Mouse (Mus musculus) kidney, embryonic 14.5 days (tissue): ENCODE measurements around the gene Vpreb3. TPM values are rescaled to one million over a fixed set of nuclear protein-coding genes. Genes with fewer than 3 reads are reported as not detected.

Experiments used
- ATAC-seq: fragments of 200-750 bp; cut with Nextera tagmentation; 2 replicates; pipeline ENCODE4 v1.8.0; 2017; ENCODE audit warnings: moderate number of reproducible peaks, mild to moderate bottlenecking, moderate TSS enrichment, moderate library complexity; ENCODE audit not compliant: low FRiP score, low TSS enrichment
- H3K27ac ChIP-seq: fragments of 300-500 bp; sonication (generic); 2 replicates; pipeline ENCODE4 v1.5.1; 2014; ENCODE audit warnings: low read depth, mild to moderate bottlenecking, low read length, moderate library complexity, mixed read lengths
- H3K27me3 ChIP-seq: fragments of 300-500 bp; sonication (generic); 2 replicates; pipeline ENCODE4 v1.6.1; 2014; ENCODE audit warnings: mild to moderate bottlenecking, low read length; ENCODE audit not compliant: control insufficient read depth, insufficient read depth
- H3K36me3 ChIP-seq: fragments of 300-500 bp; sonication (generic); 2 replicates; pipeline ENCODE4 v1.6.1; 2014; ENCODE audit warnings: low read length, mixed read lengths; ENCODE audit not compliant: control insufficient read depth, insufficient read depth
- H3K4me1 ChIP-seq: fragments of 300-500 bp; sonication (generic); 2 replicates; pipeline ENCODE4 v1.6.1; 2014; ENCODE audit warnings: low read length, mixed read lengths; ENCODE audit not compliant: control insufficient read depth, insufficient read depth
- H3K4me2 ChIP-seq: fragments of 300-500 bp; sonication (generic); replicated peaks from 2 replicates; pipeline ENCODE4 v1.6.1; 2014; ENCODE audit warnings: low read depth, mild to moderate bottlenecking, low read length
- H3K4me3 ChIP-seq: fragments of 300-500 bp; sonication (generic); 2 replicates; pipeline ENCODE4 v1.5.1; 2014; ENCODE audit warnings: mild to moderate bottlenecking, low read length
- H3K9ac ChIP-seq: fragments of 300-500 bp; sonication (generic); 2 replicates; pipeline ENCODE4 v1.6.1; 2014; ENCODE audit warnings: low read depth, mild to moderate bottlenecking, low read length, moderate library complexity
- H3K9me3 ChIP-seq: fragments of 300-500 bp; sonication (generic); 2 replicates; pipeline ENCODE4 v1.6.1; 2016; ENCODE audit warnings: low read length; ENCODE audit not compliant: control insufficient read depth
- WGBS: fragments of 180-500 bp; shearing (Covaris S2); extraction: QIAGEN DNeasy Blood & Tissue Kit; methylation state at CpG from one replicate; pipeline ENCODE4 v1.1.7; 2014; 5-methylcytosine and 5-hydroxymethylcytosine counted together
- polyA plus RNA-seq: library from polyadenylated mRNA; unstranded; fragments of >200 nt; fragmentation: Nextera tagmentation; extraction: Ambion mirVana; gene quantifications from 2 replicates; pipeline ENCODE4 v1.2.1, GENCODE M21; 2014

Vpreb3 gene
- polyA plus RNA-seq, 1 experiment from 2014 or later: 1.1 TPM

- no peak overlapping the region for H3K4me2 ChIP-seq
- WGBS: 95% methylated on average over 4 of the region's 4 CpGs
- H3K9ac ChIP-seq: no peak overlapping the region
- no peak overlapping the region for H3K4me3 ChIP-seq
- H3K9me3 ChIP-seq: no peaks in the 10 kb centered on the region
- no peak overlapping the region for H3K27ac ChIP-seq
- H3K36me3 ChIP-seq: peaks cover 92% of the 10 kb centered on the region
- no peak for ATAC-seq
- no peaks in the 10 kb centered on the region for H3K27me3 ChIP-seq
- H3K4me1 ChIP-seq: no peaks in the 10 kb centered on the region
Observed at GRCm38 (mm10) chr10:75906882-75907281, 36.0 kb upstream of the Vpreb3 start.

- Histone ChIP-seq H3K9ac (no peak overlapping the region), H3K9me3 (no peaks in the 10 kb centered on the region), H3K36me3 (peaks cover 75% of the 10 kb centered on the region), H3K4me1 (no peaks in the 10 kb centered on the region), H3K4me3 (no peak overlapping the region), H3K27me3 (no peaks in the 10 kb centered on the region), H3K4me2 (no peak overlapping the region), H3K27ac (no peak overlapping the region)
- WGBS: 86% methylated on average over 2 of the region's 2 CpGs
- no peak for ATAC-seq
Observed at GRCm38 (mm10) chr10:75910698-75911097, 32.2 kb upstream of the Vpreb3 start.

GRCm38 (mm10) chr10:75913013-75913589 lies 29.8 kb upstream of the Vpreb3 start:
- 83% methylated on average over 6 of the region's 6 CpGs for WGBS
- Histone ChIP-seq H3K27me3 (no peaks in the 10 kb centered on the region), H3K4me3 (no peak overlapping the region), H3K4me1 (no peaks in the 10 kb centered on the region), H3K4me2 (no peak overlapping the region), H3K36me3 (peaks cover 64% of the 10 kb centered on the region), H3K9ac (no peak overlapping the region), H3K27ac (no peak overlapping the region), H3K9me3 (no peaks in the 10 kb centered on the region)
- no peak for ATAC-seq

GRCm38 (mm10) chr10:75915557-75915956 lies 27.3 kb upstream of the Vpreb3 start:
- ATAC-seq: no peak
- Histone ChIP-seq H3K9ac (no peak overlapping the region), H3K9me3 (no peaks in the 10 kb centered on the region), H3K27ac (no peak overlapping the region), H3K4me3 (no peak overlapping the region), H3K4me1 (peaks cover 11% of the 10 kb centered on the region), H3K4me2 (no peak overlapping the region), H3K36me3 (peaks cover 58% of the 10 kb centered on the region), H3K27me3 (no peaks in the 10 kb centered on the region)
- WGBS: 92% methylated on average over 7 of the region's 7 CpGs

GRCm38 (mm10) chr10:75916840-75917239 lies 26.0 kb upstream of the Vpreb3 start:
- H3K4me2 ChIP-seq: no peak overlapping the region
- H3K27me3 ChIP-seq: no peaks in the 10 kb centered on the region
- H3K9me3 ChIP-seq: no peaks in the 10 kb centered on the region
- peaks cover 11% of the 10 kb centered on the region for H3K4me1 ChIP-seq
- H3K4me3 ChIP-seq: no peak overlapping the region
- H3K27ac ChIP-seq: no peak overlapping the region
- no peak overlapping the region for H3K9ac ChIP-seq
- WGBS: 89% methylated on average over 8 of the region's 8 CpGs
- H3K36me3 ChIP-seq: peaks cover 46% of the 10 kb centered on the region
- no peak for ATAC-seq

GRCm38 (mm10) chr10:75919026-75919425 lies 23.8 kb upstream of the Vpreb3 start:
- no peak for ATAC-seq
- Histone ChIP-seq H3K4me3 (no peak overlapping the region), H3K4me2 (no peak overlapping the region), H3K9me3 (no peaks in the 10 kb centered on the region), H3K9ac (no peak overlapping the region), H3K27ac (no peak overlapping the region), H3K36me3 (peaks cover 46% of the 10 kb centered on the region), H3K27me3 (no peaks in the 10 kb centered on the region), H3K4me1 (peaks cover 17% of the 10 kb centered on the region)
- WGBS: 84% methylated on average over 5 of the region's 5 CpGs

GRCm38 (mm10) chr10:75921026-75921725 lies 21.7 kb upstream of the Vpreb3 start, which contains the start of gene Smarcb1:
TSS of gene Smarcb1 (minus strand) at chr10:75921617.
- H3K9ac ChIP-seq: peak within 1 kb of the TSS; percentile 95
- no peaks in the 10 kb centered on the region for H3K27me3 ChIP-seq
- peak; percentile 86 for ATAC-seq
- H3K4me2 ChIP-seq: peak within 1 kb of the TSS; percentile 68
- H3K36me3 ChIP-seq: peaks cover 41% of the 10 kb centered on the region; the same call in 1 of the 2 replicates
- under 1% methylated on average over 76 of the region's 76 CpGs for WGBS
- H3K9me3 ChIP-seq: no peaks in the 10 kb centered on the region
- H3K27ac ChIP-seq: peak within 1 kb of the TSS; percentile 97
- H3K4me1 ChIP-seq: peaks cover 17% of the 10 kb centered on the region
- peak within 1 kb of the TSS; percentile 95 for H3K4me3 ChIP-seq

- 4% methylated on average over 22 of the region's 22 CpGs for WGBS
- H3K4me2 ChIP-seq: peak overlapping the region; percentile 68
- H3K4me3 ChIP-seq: peak overlapping the region; percentile 95
- H3K9me3 ChIP-seq: no peaks in the 10 kb centered on the region
- peaks cover 44% of the 10 kb centered on the region; the same call in 1 of the 2 replicates for H3K36me3 ChIP-seq
- peaks cover 17% of the 10 kb centered on the region for H3K4me1 ChIP-seq
- peak overlapping the region; percentile 97; the same call in 1 of the 2 replicates for H3K27ac ChIP-seq
- H3K27me3 ChIP-seq: no peaks in the 10 kb centered on the region
- H3K9ac ChIP-seq: peak overlapping the region; percentile 95
- ATAC-seq: peak; percentile 32
Observed at GRCm38 (mm10) chr10:75921726-75922560, 20.9 kb upstream of the Vpreb3 start.
